Mouse (Mus musculus) left cerebral cortex, postnatal 14 days (tissue): ENCODE measurements at regions not wholly inside any gene's neighbourhood (a gene's known extent, or its start where the extent isn't known, plus 50 kb on each side); places are given as distances from the start of the nearest gene placed in this dataset.

Source experiments
- DNase-seq, 2 experiments: peaks; one replicate each; pipeline ENCODE4 v3.0.0; 2021 to 2022; ENCODE audit warnings: low spot score in 2 of 2, mixed read lengths in 1 of 2
- intact Hi-C: fragments of 180-260 bp; cut with DNase I; formaldehyde crosslinking; loops from one replicate; pipeline ENCODE4 v1.15.1; 2025

GRCm38 (mm10) chr2:81407372-81407771 is 645.6 kb upstream of the Zfp804a start:
- DNase-seq = no peak
- intact Hi-C loops = no loop called here

- intact Hi-C loops = no loop called here
- DNase-seq = no peak
These were observed 641.3 kb upstream of the Zfp804a start for GRCm38 (mm10) chr2:81411751-81412150.

- intact Hi-C loops = no loop called here
- no peak for DNase-seq
These were observed 621.6 kb upstream of the Zfp804a start for GRCm38 (mm10) chr2:81431411-81431810.

GRCm38 (mm10) chr2:81439082-81439481 is 613.9 kb upstream of the Zfp804a start:
- no peak for DNase-seq
- intact Hi-C loops = no loop called here

- peak in 1 of 2 experiments; percentile 4 for DNase-seq
These were observed 612.1 kb upstream of the Zfp804a start for GRCm38 (mm10) chr2:81440929-81441328.

GRCm38 (mm10) chr2:81450514-81450913 is 602.5 kb upstream of the Zfp804a start:
- intact Hi-C loops = no loop called here
- no peak for DNase-seq

More at GRCm38 (mm10) chr2:81440929-81441328, 612.1 kb upstream of the Zfp804a start:
- intact Hi-C loops = no loop called here

- intact Hi-C loops = no loop called here
- no peak for DNase-seq
These were observed 564.2 kb upstream of the Zfp804a start for GRCm38 (mm10) chr2:81488821-81489220.

- intact Hi-C loops = no loop called here
- DNase-seq = no peak
These were observed 546.0 kb upstream of the Zfp804a start for GRCm38 (mm10) chr2:81506985-81507384.

GRCm38 (mm10) chr2:81513030-81513579 is 539.9 kb upstream of the Zfp804a start:
- intact Hi-C loops = no loop called here
- DNase-seq = peak in 1 of 2 experiments; percentile 5

- DNase-seq = no peak
- intact Hi-C loops = no loop called here
These were observed 514.9 kb upstream of the Zfp804a start for GRCm38 (mm10) chr2:81538111-81538510.

GRCm38 (mm10) chr2:81549158-81549557 is 503.9 kb upstream of the Zfp804a start:
- DNase-seq = peak; percentile 3 to 5
- intact Hi-C loops = no loop called here

- intact Hi-C loops = no loop called here
- DNase-seq = no peak
These were observed 470.9 kb upstream of the Zfp804a start for GRCm38 (mm10) chr2:81582111-81582510.
